Mouse (Mus musculus) brain, embryonic 14.5 days (tissue): ENCODE results near the gene Cyp2e1.

Experiments
- CTCF ChIP-seq: fragments of 200-500 bp; IDR thresholded peaks from 2 replicates; pipeline ENCODE4 v1.5.1; 2012; ENCODE audit warnings: inconsistent platforms, mild to moderate bottlenecking, moderate library complexity, borderline replicate concordance; ENCODE audit not compliant: insufficient read depth, insufficient read length; ENCODE audit errors: extremely low read depth
- POLR2A ChIP-seq: fragments of 200-500 bp; IDR thresholded peaks from 2 replicates; pipeline ENCODE4 v1.6.1; 2012; ENCODE audit warnings: mild to moderate bottlenecking, inconsistent platforms, borderline replicate concordance; ENCODE audit not compliant: poor library complexity, insufficient read depth, insufficient read length, severe bottlenecking; ENCODE audit errors: extremely low read depth

DNA sequence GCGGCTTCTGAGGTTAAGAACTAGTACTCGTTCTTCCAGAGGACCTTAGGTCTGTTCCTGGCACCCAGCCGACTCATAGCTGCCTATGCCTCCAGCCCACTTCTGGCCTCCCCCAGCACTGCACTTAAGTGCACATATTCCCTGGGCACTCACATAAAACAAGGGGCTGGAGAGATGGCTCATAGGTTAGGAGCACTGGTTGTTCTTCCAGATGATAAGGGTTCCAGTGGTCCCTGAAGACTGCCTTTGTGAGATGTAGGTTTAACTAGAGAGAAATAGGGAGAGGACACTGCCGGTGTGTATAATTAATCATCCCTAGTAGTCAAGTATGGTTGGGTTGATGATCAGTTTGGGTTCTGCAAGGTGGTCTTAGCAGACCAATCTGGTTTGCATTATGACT is 59.2 kb downstream of the Cyp2e1 start:
- TF ChIP-seq POLR2A = no peak
- no peak for TF ChIP-seq CTCF
